Mouse (Mus musculus) urinary bladder, postnatal 14 days (tissue): Measurements from ENCODE around the gene Il12rb2.

Source experiments
- DNase-seq: peaks from one replicate; pipeline ENCODE4 v3.0.0; 2021; ENCODE audit warnings: low spot score

The Il12rb2 gene

DNA sequence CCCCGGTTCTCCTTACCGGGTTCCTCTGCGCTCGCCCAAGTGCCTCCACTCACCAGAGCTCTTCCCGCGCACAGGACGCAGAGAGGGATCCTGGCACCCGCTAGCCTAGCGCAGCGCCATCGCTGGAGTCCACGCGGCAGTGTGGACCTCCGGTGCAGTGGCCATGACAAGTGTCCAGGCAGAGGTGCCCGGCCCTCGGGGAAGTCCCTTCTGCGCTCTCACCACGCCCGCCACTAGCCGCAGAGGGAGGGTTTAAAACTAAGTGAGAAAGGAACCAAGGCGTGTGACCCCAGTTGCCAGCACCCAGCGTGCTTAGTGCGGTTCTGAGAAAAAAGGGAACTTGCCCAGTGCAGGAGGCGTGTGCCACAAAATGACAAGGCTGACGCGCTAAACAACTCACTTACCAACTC lies at the start of gene Il12rb2:
Gene Il12rb2, minus strand, starts transcription at position 207 of the 410 bp plus-strand sequence.
- DNase-seq = no peak

DNA sequence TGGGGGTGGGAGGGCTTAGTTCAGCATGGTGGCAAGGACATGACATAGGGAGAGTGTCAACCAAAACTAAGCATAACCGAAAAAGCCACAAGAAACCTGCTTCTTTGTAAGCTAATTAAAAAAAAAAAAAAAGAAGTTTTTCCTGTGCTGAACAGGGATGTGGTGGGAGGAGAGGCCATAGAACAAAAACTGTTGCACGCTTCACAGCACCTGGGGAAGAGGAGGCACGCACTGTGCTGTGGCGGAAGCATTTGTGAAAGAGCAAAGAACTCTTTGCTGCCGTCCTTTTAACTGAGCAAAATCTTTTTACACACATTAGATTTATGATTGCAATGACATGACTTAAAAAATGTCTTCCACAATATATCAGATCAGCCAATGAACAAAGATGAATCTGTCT lies 45.8 kb upstream of the Il12rb2 start:
- DNase-seq = no peak

DNA sequence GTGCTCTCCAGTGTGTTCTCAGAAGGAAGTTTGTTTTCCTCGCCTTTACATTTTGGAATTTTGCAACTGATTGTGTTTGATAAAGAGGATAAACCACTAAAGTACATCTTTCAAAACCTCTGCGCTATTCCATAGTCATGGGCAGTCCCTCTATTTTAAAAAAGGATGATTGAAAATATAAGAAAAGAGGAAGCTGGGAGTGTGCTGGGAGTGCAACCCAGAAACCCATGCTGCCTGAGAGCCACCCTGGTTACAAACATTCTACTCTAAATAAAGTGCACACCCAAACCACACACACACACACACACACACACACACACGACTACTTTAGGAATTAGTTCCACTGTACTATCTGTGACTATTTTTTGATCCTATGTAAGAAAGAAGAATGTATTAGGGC lies 40.6 kb upstream of the Il12rb2 start:
- no peak for DNase-seq

DNA sequence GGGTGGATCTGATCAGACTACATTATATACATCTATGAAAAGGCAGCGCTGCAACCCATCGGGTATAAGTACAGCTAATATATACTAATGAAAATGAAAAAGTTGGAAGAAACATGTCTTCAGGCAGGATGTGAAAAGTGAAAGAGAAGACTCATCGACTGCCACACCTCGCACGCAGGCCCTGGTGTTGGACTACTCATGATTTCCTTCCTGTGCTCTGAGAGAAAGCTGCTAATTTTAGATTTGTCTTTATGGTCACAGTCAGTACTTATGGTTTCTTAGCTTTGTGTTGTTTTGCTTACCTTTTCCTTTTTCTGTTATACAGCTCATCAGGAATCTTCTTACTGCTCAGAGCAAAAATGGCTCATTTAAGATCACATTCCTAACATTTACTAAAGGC lies 39.3 kb upstream of the Il12rb2 start:
- no peak for DNase-seq

DNA sequence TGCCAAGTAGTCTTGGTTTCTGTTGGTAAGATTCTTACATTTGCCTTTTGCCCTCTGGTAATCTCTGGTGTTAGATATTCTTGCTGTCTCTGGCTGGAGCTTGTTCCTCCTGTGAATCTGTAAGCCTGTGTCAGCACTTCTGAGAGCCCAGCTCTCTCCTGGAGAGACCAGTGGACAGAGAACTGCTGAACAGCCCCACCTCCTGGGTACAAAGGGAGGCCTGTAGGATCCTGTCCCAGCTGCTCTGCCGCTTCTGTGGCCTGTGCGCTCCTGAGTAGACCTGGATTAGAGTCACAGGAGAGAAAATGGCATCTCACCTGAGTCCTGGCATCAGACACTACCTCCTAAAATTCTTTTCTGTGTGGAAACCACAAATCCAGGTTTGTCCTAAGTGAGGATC lies 37.4 kb upstream of the Il12rb2 start:
- DNase-seq = no peak

DNA sequence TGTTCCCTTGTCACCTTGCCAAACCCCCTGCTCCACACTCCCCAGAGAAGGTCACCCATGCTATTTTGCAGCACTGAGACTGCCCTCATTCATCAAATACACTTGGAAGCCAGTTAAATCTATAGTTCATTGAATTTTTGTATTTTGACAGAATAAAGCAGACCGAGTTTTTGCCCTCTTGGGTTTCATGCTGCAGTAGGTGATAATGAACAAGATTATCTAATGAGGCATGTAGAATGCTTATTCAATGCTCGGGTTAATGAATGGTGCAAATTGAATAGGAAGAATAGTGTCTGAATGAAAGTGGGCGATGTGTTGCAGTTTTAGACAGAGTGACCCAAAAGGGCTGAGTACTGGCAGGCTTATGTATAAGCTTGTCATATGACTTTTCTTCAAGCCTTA lies 29.3 kb upstream of the Il12rb2 start:
- DNase-seq = no peak

DNA sequence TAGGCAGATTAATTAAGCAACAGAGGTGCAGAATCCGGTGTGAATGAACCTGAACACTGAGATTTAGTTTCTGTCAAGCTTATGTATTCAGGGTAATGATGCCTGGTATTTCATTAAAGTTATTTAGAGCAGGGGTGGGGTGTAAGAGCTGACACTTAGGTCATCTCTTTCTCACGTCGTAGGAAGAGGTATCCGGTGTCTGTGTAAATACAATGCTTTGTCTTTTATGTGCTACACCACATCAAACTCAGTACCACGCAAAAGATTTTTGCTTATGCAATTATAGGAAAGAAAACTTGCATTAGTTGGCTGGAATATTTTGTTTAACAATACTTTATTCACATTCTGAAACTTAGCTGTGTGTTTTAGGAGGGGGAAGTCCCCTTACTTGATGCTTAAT lies 23.6 kb upstream of the Il12rb2 start:
- DNase-seq = no peak

DNA sequence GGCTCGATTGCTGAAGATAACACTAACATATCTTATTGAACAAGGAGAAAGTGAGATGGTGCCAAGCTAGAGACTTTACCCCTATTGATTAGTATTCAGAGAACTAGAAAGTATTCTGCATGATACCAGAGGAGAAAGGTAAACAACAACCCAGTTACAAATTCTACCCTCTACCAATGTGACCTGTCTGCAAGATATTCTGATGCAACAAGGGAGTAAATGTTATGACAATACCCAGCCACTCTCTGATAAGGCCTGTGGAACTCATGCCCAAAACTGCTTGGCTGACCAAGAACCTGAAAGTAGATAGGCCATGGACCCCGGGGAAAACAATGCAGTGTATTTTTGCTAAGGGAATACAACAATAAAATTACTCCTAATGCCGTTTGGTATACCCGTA lies 10.2 kb downstream of the Il12rb2 start:
- DNase-seq = no peak

DNA sequence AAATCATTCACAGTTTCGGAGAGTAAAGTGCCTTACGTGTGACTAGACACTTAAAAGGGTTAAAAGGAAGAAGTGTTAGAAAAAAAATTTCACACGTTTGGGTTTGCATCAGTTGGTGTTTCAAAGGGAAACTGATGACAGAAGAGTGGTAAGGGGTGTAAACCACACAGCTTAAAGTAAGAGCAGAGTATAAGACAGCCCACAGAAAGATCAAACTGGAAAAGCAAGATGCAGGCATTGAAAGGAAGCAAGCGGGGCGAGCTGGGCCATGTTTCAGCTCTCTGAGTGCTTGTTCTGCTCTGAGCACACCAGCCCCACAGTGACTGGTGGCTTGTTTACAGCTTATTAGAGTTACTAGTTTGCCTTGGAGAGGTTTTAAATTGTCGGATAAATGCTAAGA lies 27.9 kb downstream of the Il12rb2 start:
- DNase-seq = no peak

DNA sequence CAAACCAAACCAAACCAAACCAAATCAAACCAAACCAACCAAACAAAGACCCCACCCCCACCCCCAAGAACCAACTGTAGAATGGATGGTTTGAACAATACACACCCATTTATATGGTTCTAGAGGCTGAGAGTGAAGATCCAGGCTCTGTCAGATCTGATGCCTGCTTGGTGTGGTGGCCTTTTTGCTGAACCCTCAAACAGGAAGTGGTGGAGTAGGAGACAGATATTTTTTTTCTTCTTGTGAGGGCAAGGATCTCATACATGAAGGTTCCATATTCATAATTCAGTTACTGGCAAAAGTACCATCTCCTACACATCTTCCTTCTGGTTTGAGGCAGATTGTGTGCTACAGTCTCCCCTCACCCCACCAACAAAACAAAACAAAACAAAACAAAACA lies 36.5 kb downstream of the Il12rb2 start:
- no peak for DNase-seq

DNA sequence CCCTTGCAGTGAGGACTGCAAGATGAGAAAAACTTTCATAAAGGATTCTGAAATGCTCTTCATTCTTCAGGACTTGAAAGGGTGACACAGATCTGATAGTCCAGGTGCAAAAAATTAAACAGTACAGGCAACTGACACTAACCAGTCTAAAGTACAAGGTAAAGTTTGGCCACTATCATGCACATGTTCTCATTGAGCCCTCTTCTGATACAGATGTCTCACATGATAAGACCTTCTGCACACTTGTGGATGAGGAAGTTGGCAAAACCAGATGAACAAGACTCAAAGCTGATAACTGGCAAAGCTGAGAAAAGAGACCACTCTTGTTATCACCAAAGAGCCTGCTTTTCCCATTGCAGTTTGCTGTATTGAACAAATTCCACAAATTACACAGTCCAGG lies 38.0 kb downstream of the Il12rb2 start:
- DNase-seq = no peak

DNA sequence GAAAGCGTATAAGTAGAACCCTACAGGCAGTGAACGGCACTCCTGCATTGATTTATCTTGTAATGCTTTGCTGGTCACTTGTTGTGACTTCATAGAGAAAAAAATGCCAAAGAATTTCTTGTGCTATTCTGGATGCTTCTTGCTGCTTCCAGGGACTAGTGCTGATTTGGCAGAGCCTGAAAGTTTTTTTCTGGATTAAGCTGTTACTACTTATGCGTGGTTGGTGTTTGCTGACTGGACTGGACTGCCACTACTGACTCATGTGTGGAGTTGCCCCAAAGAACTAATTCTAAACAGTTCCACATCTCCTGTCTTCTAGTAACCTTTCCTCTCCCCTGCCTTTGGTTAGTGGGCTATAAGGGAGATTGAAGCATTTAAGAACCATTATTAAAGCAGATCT lies 52.2 kb downstream of the Il12rb2 start:
- DNase-seq = no peak

DNA sequence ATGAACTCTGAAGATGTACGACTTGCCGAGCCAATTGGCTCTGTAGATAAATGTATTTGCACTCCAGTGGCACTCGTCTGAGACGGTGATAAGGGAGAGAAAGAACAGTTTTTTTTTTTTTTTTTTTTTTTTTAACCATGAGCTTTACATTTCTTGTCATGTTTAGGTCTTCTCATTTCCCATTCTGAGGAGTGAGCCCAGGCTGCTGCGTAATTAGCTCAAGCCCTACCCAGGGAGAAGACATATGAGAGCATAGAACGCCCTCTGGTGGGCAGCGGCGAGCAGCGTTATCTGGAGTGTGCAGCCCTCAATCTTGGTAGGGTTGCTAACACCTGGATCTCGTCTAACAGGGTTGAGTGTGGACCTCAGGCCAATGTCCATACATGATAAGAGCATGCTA lies 57.5 kb downstream of the Il12rb2 start:
- DNase-seq = peak; percentile 85

DNA sequence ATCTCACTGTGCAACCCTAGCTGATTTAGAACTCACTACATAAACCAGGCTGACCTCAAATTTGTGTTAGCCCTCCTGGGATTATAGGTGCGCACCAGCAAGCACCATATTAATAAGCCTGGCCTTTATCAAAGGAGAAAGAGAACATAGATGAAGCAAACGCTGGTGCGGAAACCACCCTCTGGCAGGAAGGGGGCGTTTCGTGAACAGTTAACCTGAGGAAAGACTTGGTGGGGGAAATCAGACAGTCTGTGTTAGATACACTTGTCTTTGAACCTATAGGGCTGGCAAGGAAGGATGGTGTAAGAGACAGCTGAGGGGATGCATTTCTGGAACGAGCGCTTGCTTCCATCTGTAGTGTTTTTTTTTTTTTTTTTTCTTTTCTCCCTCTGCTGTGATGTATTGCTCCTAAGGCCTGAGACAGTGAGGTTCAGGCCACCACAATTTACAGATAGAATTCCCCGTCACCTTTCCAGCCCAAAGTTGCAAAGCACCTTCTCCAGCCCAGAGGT lies 58.1 kb downstream of the Il12rb2 start:
- DNase-seq = no peak

DNA sequence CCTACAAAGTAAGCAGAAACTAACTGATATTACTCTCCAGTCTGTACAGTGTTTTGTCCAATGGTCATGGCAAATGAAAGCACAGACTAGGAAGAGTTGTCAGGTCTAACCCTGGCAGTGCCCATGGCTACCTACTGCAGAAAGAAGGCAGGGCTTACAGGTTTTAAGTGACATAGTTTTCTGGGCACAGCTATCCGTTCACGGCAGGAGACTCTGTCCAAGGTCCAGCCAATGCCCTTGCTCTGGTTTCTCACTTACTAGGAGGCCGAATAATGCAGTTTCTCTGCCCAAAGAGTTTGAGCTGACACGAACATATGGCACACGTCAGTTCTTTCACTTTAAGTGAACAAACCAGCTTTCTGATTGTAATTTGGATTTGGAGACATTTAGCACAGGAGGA lies 58.9 kb downstream of the Il12rb2 start:
- DNase-seq = no peak

DNA sequence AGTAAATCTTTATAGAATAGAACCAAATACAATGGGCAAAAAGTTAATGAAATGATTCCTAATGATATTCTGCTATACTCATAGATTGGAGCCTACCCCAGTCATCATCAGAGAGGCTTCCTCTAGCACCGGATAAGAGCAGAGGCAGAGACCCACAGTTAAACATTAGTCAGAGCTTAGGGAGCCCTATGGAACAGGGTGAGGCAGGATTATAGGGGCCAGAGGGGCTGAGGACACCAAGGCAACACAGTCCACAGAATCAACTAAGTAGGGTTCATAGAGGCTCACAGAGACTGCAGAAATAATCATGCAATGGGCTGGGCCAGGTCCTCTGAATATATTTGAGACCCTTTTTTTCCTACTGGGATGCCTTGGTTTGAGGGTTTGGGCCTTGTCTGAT lies 61.3 kb downstream of the Il12rb2 start:
- DNase-seq = no peak

DNA sequence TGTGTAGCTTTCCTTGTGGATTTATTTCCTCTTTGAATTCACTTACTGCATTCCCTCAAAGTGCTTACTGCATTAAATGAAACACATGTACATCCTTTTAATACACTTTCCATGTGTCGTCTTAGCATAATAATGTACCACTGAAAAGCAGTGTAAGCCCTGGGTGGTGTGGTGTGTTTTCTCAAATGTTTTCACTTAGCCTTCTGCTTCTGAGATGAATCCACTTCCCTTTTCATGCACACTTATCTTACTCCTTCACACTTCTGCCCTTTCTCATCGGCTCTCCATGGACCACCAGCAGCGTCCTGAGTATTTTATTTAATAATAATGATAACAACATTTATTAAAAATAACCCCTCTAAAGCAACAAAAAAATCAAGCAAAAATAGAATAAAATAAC lies 66.2 kb downstream of the Il12rb2 start:
- DNase-seq = no peak

DNA sequence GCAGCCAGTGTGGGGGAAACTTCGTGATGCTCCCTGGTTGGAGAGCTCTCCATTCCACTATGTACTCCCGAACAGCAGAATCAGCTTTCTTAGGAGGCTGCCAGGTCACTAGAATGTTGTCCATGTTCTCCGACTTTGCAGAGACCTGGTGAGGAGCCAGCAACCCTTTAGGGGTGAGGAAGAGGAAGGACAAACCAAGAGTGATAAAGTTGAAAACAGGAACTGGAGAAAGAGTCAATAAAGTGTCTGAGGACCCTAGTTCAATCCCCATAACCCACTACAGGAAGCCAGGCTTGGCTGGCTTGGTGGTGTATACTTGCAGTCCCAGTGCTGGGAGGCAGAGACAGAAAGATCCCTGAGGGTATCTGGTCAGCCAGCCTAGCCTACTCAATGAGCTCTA lies 67.0 kb downstream of the Il12rb2 start:
- no peak for DNase-seq

DNA sequence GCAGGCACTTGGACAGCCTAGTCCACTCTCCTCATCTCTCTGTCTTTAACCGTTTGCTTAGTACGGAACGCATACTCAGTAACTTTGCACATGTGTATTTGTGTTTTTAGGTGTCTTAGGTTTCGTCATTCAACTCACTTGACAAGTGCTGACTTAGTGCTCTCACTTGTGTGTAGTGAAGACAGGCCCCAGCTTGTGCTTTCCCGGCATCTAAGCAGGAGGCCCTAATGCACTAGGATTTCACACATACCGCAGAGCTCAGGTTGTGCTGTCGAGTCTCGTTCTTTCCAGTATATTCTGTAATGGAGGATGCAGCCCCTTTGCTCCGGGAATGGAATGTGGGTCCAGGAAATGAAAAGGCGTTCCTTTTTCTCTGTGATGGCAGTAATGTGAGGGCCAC lies 72.8 kb downstream of the Il12rb2 start:
- peak; percentile 35 for DNase-seq

DNA sequence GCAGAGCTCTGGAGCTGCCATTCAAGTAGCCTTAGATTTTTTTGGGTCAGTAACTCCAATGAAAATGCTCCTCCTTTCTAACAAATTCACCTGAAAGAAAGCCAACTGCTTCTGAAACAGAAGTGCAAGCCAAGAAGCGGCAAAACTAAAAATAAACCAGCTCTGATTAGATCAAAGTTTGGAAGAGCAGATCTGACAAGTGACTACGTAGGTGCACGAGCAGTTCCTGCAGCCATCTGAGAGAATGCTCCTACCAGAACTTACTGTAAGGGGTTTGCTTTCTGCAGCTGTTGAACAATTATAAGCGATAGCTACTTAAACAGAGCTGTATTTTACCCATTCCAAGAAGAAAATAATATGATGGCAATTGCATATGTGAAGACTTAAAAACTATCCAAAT lies 73.5 kb downstream of the Il12rb2 start:
- DNase-seq = no peak

DNA sequence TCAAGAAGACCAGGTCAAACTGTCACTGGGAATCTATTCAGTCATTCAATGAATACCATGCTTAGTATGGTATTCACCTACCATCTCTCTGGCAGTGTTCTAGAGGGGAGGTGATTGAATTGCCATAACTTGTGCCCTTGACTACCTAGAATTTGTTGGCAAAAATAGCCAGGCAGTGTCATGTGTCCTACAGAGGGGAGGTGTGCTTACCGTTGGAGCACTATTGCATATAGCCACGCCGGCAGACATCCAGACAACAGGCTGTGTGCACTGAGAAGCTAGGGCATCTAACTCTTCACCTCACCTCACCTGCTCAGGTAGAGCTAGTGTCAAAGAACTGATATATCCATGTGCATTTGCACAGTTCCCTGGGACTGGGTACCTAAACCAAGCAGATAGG lies 74.8 kb downstream of the Il12rb2 start:
- no peak for DNase-seq

DNA sequence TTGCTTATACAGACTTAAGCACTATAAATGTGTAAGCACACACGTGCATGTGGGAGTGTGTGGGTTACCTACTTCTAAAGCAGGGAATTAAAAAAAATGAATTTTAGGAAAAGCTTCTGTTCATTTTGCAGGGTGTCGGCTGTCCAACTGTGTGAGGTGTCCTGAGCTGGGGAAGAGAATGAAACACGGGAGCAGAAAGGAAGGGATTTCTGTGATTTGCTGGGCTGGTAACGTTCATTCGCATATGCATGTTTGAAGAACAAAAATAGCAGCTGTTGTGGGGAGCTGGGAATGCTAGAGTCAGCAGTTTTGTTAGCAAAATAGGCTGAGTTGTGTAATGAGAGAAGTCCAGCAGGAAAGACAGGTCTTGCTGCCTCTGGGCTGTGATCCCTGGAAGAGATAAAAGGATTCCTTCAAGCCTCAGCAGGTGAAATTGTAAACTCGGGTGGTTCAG lies 75.3 kb downstream of the Il12rb2 start:
- peak; percentile 77 for DNase-seq

DNA sequence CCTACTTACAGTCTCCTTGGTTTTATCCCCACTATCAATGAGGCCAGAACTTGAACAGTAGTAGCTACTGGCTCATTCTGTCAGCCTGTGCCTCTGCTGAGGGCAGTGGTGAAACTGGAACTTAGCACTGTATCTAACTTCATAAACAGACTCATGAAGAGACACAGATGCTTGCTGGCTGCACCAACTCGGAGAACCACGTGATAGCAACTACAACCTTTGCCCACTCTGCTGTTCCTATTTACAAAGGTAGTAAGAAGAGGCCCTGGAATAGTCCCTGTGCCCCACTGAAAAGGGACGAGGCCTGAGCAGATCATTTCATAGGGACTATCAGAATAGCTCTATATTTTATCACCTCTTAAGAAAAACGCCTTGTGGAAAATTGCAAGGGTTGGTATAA lies 75.7 kb downstream of the Il12rb2 start:
- DNase-seq = no peak

DNA sequence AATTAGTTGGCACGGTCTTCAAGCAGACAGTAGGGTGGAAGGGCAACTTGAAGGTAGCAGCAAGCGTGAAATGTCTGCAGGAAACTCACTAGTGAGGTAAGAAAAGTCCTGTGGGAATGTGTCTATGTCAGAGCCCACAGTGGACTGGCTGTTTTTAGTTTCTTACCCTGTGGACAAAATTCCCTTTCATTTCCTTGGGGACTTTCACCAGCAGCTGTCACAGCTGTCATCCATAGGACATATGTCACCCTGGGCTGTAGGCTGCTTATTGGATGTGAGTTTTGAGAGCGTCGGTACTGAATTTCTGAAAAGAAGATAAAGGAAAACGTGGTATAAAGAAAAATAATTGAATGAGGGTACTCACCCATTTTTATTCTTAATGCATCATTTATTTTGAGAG lies 77.2 kb downstream of the Il12rb2 start:
- no peak for DNase-seq

DNA sequence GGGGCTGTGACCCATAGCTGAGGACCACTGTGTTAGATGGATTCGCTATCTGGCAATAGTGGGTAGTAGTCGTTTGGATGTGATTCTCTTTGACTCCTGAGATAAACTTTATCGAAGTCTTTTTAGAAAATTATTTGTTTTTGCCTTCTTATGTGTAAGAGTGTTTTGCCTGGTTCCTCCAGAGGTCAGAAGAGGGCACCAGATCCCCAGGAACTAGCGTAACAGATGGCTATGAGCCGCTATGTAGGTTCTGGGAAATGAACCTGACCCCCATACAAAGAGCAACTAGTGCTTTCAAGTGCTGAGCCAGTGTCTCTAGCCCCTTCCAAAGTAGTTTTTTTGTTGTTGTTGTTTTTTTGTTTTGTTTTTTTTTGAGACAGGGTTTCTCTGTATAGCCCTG lies 79.9 kb downstream of the Il12rb2 start:
- no peak for DNase-seq
